Mouse (Mus musculus): ENCODE data around the gene Ccdc136. TPM values are rescaled to one million over a fixed set of nuclear protein-coding genes. Genes with fewer than 3 reads are reported as not detected.

Ccdc136 gene
- total and polyA plus RNA-seq, 3 experiments = 0.22 TPM; not detected in 2

- no peak overlapping the region for H3K4me3 ChIP-seq (ENCODE audit: control insufficient read depth in 1 of 2, insufficient read depth in 1 of 2, low read depth in 2 of 2, low read length in 2 of 2)
- no peaks in the 10 kb centered on the region for H3K79me2 ChIP-seq (ENCODE audit: control insufficient read depth, insufficient read depth, low read length, poor library complexity)
- H3K9ac ChIP-seq (ENCODE audit: control insufficient read depth, low read depth, low read length, poor library complexity, severe bottlenecking) = no peak overlapping the region
- DNase-seq (ENCODE audit: low read depth, low spot score) = no peak
- TF ChIP-seq USF1 (IDR thresholded peaks at IDR 0.05; ENCODE audit: low read depth, low read length) (no peak), UBTF (IDR thresholded peaks at IDR 0.05; ENCODE audit: borderline replicate concordance, insufficient read depth, low read depth, low read length) (no peak), RAD21 (IDR thresholded peaks at IDR 0.05; ENCODE audit: low read depth, low read length) (no peak; the same call in none of the 2 replicates), CTCF (IDR thresholded peaks at IDR 0.05 in 2 of 3, conservative IDR thresholded peaks at IDR 0.05 in 1 of 3; ENCODE audit: control insufficient read depth in 1 of 3, insufficient read depth in 1 of 3, low read depth in 2 of 3, low read length in 3 of 3, poor library complexity in 1 of 3, severe bottlenecking in 1 of 3) (peak in 1 of 3 experiments; percentile 25; a peak in 1 of 6 replicates), MYC (IDR thresholded peaks at IDR 0.05; ENCODE audit: low read depth, low read length) (no peak), ZC3H11A (IDR thresholded peaks at IDR 0.05; ENCODE audit: low read depth, low read length) (no peak), USF2 (IDR thresholded peaks at IDR 0.05; ENCODE audit: borderline replicate concordance in 1 of 2, insufficient read depth in 1 of 2, low read depth in 1 of 2, low read length in 2 of 2) (no peak), POLR2AphosphoS5 (IDR thresholded peaks at IDR 0.05; ENCODE audit: borderline replicate concordance, low read depth, low read length) (no peak), SMC3 (IDR thresholded peaks at IDR 0.05; ENCODE audit: low read depth, low read length) (peak; percentile 24; the same call in 1 of the 2 replicates), SIN3A (IDR thresholded peaks at IDR 0.05; ENCODE audit: low read length) (no peak), MYB (IDR thresholded peaks at IDR 0.05; ENCODE audit: low read depth, low read length) (no peak), MAZ (IDR thresholded peaks at IDR 0.05; ENCODE audit: low read depth, low read length) (no peak), ZNF384 (IDR thresholded peaks at IDR 0.05; ENCODE audit: low read depth, low read length) (no peak), TAL1 (IDR thresholded peaks at IDR 0.05; ENCODE audit: low read length) (no peak), CHD1 (IDR thresholded peaks at IDR 0.05; ENCODE audit: low read depth, low read length) (no peak), BHLHE40 (IDR thresholded peaks at IDR 0.05; ENCODE audit: borderline replicate concordance, low read depth, low read length) (no peak), MEF2A (IDR thresholded peaks at IDR 0.05; ENCODE audit: extremely low read depth, insufficient replicate concordance, low read depth, low read length, poor library complexity, severe bottlenecking) (no peak)
- no peaks in the 10 kb centered on the region for H3K4me1 ChIP-seq (ENCODE audit: control insufficient read depth in 1 of 2, insufficient read depth in 2 of 2, low read length in 2 of 2)
- H3K9me3 ChIP-seq (replicated peaks; ENCODE audit: insufficient read depth, low read length) = no peaks in the 10 kb centered on the region
- H3K27me3 ChIP-seq (ENCODE audit: control insufficient read depth in 1 of 2, insufficient read depth in 2 of 2, low read length in 2 of 2) = no peaks in the 10 kb centered on the region
- peaks cover 0 to 16% of the 10 kb centered on the region in 2 experiments; a peak in 2 of 4 replicates for H3K36me3 ChIP-seq (ENCODE audit: control insufficient read depth in 1 of 2, insufficient read depth in 2 of 2, low read length in 2 of 2)
- no peak overlapping the region for H3K27ac ChIP-seq (ENCODE audit: control insufficient read depth, low read depth, low read length)
Measured at GRCm38 (mm10) chr6:29362246-29363128, 33.6 kb upstream of the Ccdc136 start.

GRCm38 (mm10) chr6:29363129-29363515 lies 33.0 kb upstream of the Ccdc136 start:
- Histone ChIP-seq H3K36me3 (ENCODE audit: control insufficient read depth in 1 of 2, insufficient read depth in 2 of 2, low read length in 2 of 2) (peaks cover 0 to 12% of the 10 kb centered on the region in 2 experiments; a peak in 2 of 4 replicates), H3K4me1 (ENCODE audit: control insufficient read depth in 1 of 2, insufficient read depth in 2 of 2, low read length in 2 of 2) (no peaks in the 10 kb centered on the region), H3K79me2 (ENCODE audit: control insufficient read depth, insufficient read depth, low read length, poor library complexity) (no peaks in the 10 kb centered on the region), H3K9ac (ENCODE audit: control insufficient read depth, low read depth, low read length, poor library complexity, severe bottlenecking) (no peak overlapping the region), H3K9me3 (replicated peaks; ENCODE audit: insufficient read depth, low read length) (no peaks in the 10 kb centered on the region), H3K4me3 (ENCODE audit: control insufficient read depth in 1 of 2, insufficient read depth in 1 of 2, low read depth in 2 of 2, low read length in 2 of 2) (no peak overlapping the region), H3K27ac (ENCODE audit: control insufficient read depth, low read depth, low read length) (no peak overlapping the region), H3K27me3 (ENCODE audit: control insufficient read depth in 1 of 2, insufficient read depth in 2 of 2, low read length in 2 of 2) (no peaks in the 10 kb centered on the region)
- TF ChIP-seq ZNF384 (IDR thresholded peaks at IDR 0.05; ENCODE audit: low read depth, low read length) (no peak), POLR2AphosphoS5 (IDR thresholded peaks at IDR 0.05; ENCODE audit: borderline replicate concordance, low read depth, low read length) (no peak), E2F4 (IDR thresholded peaks at IDR 0.05; ENCODE audit: borderline replicate concordance, low read depth, low read length) (no peak), MEF2A (IDR thresholded peaks at IDR 0.05; ENCODE audit: extremely low read depth, insufficient replicate concordance, low read depth, low read length, poor library complexity, severe bottlenecking) (no peak), MAX (IDR thresholded peaks at IDR 0.05; ENCODE audit: low read length) (no peak), KAT2A (conservative IDR thresholded peaks at IDR 0.05; ENCODE audit: low read depth, low read length) (no peak), USF1 (IDR thresholded peaks at IDR 0.05; ENCODE audit: low read depth, low read length) (no peak), HCFC1 (IDR thresholded peaks at IDR 0.05; ENCODE audit: low read depth, low read length) (no peak), MAFK (IDR thresholded peaks at IDR 0.05; ENCODE audit: borderline replicate concordance, low read depth, low read length) (no peak), ELF1 (IDR thresholded peaks at IDR 0.05; ENCODE audit: low read depth, low read length) (no peak), MXI1 (IDR thresholded peaks at IDR 0.05; ENCODE audit: low read depth, low read length) (no peak), MAZ (IDR thresholded peaks at IDR 0.05; ENCODE audit: low read depth, low read length) (no peak), CHD1 (IDR thresholded peaks at IDR 0.05; ENCODE audit: low read depth, low read length) (no peak), ETS1 (IDR thresholded peaks at IDR 0.05; ENCODE audit: low read depth, low read length) (no peak), ZKSCAN1 (IDR thresholded peaks at IDR 0.05; ENCODE audit: low read depth, low read length) (no peak), MYB (IDR thresholded peaks at IDR 0.05; ENCODE audit: low read depth, low read length) (no peak), CHD2 (IDR thresholded peaks at IDR 0.05; ENCODE audit: low read length) (no peak)
- no peak for DNase-seq (ENCODE audit: low read depth, low spot score)
